Mouse (Mus musculus) ES-E14 (cell line): ENCODE measurements around the gene Vps13c.

Experiments used
- MAFK ChIP-seq: IDR thresholded peaks from 2 replicates; pipeline ENCODE4 v1.6.1; 2014; ENCODE audit warnings: mild to moderate bottlenecking, low read depth, low read length, inconsistent platforms; ENCODE audit not compliant: insufficient read depth
- ZNF384 ChIP-seq: IDR thresholded peaks from 2 replicates; pipeline ENCODE4 v1.6.1; 2012; ENCODE audit warnings: low read depth, low read length, inconsistent platforms

- TF ChIP-seq MAFK: no peak
- no peak for TF ChIP-seq ZNF384
Measured at GRCm38 (mm10) chr9:67955466-67956010, 115.3 kb downstream of the Vps13c start.
